Mouse (Mus musculus) regulatory T cell (primary cell): Measurements from ENCODE around the gene Nup93.

Experiments used
- in situ Hi-C: fragments of 300-600 bp; cut with MboI, MseI; formaldehyde crosslinking; loops from one replicate; pipeline ENCODE4 v1.15.1; 2025; ENCODE audit warnings: high pct_unique_total_duplicates

Nup93 gene

DNA sequence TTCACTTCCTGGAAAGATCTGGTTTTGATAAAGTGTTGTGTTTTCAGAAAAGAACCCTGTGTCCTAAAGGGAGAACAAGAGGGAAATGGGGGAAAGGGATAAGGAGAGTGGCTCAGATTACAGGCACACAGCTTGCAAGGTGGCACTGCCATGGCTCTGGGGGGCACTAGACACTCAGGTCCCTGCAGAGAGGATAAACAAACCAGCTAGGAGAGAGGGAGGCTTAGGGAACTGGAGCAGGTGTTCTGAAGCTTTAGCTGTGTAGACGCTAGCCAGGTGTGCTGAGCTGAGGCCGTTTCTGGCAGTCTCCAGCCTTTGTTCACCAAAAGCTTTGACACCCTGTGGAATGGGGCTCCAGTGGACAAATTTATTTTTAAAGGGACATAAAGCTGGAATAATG, 99.7 kb downstream of the Nup93 start:
- in situ Hi-C loops = no loop called here

DNA sequence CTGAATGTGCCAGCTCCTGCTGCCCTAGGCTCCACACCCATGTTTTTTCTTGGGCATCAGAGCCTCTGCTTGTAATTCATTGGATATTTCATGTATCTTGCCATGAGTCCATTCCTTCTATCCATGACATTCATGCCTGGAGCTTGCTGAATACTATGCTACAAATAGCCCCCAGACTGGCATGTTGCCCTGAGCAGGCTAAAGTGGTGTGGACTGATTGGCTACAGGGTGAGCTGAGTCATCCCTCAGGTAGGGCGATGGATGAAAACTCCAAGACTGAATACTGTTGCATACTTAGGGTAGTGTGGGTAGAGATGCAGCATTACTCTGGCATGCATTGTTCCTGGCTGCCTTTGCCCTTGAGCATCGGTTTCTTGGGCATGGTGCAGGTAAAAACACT, 102.9 kb downstream of the Nup93 start:
- in situ Hi-C loops = no loop called here

DNA sequence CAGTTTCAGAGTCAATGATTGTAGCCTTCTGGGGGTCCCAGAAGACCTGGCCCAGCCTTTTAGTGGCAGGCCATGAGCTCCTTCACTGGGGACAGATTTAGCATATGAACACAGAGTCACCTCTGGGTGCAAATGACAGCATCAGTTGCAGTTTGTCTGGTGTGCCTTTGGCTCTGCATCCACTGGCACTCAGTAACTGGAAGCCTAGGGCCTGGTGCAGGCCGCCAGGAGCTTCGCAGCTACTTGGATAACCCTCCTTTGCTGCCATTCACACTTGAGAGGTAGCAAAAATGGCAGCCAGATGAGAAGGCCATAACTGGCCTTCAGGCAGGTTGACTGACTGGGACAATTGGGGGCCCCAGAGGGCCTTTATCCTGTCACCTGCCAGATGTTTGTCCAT, 103.3 kb downstream of the Nup93 start:
- in situ Hi-C loops = no loop called here

DNA sequence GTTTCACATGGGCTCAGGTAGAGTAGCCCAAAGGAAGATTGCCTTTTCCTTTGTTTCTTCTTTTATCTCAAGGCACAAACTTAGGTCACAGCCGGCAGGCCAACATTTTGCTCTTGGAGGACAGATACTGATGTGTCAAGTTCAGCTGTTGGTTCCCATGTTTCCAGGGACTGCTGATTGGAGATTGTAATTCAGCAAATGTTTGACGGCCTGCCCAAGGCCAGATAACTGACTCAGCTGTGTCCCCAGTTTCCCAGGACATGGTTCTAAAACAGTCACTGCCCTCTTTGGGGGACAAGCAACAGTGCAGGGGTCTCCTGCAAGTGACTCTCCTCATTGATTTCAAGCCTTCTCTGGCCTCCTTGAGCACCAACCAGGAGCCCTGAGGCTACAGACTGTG, 105.7 kb downstream of the Nup93 start:
- in situ Hi-C loops = no loop called here

DNA sequence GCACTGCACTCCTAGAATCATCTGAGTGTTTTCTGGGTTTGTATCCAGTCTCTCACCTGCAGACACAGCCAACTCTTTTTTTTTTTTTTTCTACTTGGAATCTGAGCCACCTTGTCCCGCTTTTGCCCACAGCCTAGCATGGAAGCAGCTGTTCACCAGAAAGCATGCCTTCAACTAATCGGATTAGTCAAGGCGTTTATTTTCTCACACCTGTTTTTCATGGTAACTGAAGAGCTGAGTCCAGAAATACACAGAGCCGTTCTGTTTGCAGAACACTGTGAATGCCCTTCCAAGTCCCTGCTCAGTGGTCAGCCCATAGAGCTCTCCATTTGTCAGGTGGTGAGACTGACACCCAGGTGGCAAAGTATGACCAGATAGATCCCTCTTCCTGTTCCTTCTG, 107.7 kb downstream of the Nup93 start:
- in situ Hi-C loops = no loop called here

DNA sequence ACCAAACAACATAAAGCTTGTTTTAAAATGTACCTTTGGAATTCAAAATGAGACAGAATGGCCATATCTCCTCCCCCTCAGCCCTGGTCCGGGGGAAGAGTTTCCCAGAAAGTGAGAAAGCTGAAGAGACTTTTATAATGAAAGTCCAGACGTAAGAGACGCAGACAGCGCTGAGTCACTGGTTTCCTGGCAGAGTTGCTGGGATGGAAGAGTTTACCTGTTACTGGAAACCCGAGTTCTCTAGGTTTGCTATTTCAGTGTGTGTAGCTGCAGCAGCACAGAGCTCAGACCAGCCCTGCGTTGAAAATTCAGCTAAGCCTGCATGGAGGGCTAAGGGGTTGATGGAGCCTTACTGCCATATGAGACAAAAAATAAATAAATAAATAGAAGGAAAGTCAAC, 108.7 kb downstream of the Nup93 start:
- in situ Hi-C loops = no loop called here

DNA sequence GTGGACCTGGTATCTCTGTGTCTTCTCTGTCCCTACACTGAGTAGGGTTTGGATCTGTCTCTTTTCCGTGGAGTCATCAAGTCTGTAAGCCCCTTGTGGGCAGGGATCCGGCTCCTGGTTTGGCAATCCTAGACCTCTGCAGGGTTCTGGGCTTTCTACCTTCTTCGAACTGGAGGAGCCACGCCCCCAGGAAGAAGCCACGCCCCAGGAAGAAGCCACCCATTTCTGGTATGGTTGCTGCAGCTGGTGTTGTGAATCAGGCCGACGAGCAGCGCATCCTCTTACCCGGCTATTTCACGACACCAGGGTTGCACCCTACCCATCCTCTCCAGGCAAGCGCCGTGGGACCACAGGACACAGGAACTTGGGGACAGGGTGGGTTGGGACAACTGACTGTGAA, 109.7 kb downstream of the Nup93 start:
- in situ Hi-C loops = no loop called here

DNA sequence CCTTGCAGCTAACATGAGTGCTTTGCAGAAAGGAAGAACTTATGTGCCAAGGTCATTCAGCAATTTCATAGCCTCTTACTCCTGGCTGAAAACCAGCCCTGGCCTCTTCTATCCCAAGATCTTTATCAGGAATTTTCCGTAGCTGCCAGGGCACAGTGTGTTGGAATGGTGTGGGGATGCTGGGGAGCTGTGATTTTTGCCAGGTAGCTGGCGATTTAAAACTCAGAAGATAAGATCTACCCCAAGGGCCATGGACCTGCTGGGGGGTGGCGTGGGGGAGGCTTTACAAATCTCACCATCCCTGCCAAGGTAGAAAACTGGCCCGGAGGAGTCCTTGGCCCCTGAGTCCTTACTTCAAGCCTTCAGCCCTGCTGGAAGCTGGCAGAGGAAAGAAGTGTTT, 111.7 kb downstream of the Nup93 start:
- in situ Hi-C loops = no loop called here

DNA sequence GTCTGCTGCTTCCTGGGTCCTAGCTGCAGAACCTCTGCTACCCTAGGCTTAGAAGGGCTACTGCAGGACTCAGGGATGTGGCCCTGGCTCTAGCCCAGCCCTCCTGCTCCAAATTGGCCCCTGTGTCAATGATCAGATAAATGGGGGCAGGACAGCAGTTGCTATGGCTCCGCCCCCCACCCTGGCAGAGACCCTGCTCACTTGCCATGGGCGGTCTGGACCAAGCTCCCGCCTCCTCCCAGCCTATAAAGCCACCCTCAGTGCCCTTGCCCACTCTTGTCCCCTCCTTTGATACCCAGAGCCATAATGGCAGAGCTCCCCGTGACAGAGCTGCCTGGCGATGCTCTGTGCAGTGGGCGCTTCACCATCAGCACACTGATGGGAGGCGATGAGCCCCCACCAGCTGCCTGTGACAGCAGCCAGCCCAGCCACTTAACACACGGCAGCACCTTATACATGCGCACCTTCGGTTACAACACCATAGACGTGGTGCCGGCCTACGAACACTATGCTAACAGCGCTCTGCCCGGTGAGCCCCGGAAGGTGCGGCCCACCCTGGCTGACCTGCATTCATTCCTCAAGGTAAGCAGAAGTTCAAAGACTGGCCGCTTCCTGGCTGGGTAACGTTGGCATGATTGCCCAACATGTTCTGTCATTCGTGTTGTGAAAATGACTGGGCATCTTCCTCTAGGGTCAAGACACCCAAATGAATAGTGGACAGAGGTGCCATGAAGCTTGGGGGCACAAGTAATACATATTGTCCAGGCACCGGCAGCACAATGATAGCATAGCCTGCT, 114.8 kb downstream of the Nup93 start, which contains the start of gene Slc12a3:
Gene Slc12a3 (plus strand): TSS at position 270 of the 797 bp plus-strand sequence.
- in situ Hi-C loops = no loop called here

DNA sequence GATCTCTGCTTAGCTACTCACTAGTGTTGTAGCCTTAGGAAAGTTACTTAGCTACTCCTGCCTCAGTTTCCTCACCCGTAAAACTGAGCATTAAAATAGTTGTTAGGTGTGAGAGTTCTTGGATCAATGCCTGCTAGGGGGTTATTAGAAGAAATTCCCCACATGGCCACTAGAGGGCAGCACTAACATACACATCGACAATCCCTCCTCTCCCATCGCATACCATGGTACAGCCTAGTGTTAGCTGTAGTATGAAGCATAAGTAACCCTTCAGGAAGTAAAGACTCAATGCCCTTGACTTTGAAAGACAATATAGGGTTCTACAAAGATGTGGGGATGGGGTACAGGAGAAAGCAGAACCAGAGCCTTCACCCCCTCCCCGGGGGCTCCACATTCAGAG, 116.4 kb downstream of the Nup93 start:
- in situ Hi-C loops = loop anchor here (5.0 kb wide), 1 partner anchor 147 kb away; no protein-coding TSS in a partner anchor

DNA sequence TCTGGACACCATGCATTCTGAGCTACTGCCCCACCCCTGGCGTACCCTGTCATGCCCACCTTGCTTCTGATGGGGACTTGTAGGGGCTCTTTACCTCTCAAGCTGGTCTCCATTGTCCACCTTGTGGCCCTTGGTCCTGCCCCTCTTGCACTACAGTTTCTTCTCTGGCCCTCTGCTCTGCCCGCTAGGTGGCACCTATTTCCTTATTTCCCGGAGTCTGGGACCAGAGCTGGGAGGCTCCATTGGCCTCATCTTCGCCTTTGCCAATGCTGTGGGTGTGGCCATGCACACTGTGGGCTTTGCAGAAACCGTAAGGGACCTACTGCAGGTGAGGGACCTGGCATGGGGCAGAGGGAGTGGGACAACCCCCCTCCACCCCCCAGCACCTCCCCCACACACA, 119.0 kb downstream of the Nup93 start:
- in situ Hi-C loops = loop anchor here (5.0 kb wide), 1 partner anchor 144 kb away; no protein-coding TSS in a partner anchor

DNA sequence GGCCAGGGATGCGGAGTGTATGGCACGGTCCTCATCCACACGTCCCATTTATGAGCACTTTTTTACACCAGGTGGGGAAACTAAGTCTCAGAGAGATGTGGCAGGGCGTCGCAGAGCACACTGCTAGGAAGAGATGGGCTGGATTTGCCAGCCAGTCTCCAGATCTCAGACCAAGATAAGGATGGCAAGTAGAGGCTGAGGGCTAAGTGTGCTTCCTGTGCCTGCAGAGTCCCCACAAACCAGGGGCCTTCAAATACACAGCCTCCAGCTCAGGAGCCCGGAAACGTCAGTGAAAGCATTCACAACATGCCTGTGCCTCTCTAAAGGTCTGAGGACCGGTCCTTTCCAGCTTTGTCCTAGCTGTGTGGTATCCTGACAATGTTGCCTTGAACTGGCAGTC, 123.2 kb downstream of the Nup93 start:
- in situ Hi-C loops = no loop called here

DNA sequence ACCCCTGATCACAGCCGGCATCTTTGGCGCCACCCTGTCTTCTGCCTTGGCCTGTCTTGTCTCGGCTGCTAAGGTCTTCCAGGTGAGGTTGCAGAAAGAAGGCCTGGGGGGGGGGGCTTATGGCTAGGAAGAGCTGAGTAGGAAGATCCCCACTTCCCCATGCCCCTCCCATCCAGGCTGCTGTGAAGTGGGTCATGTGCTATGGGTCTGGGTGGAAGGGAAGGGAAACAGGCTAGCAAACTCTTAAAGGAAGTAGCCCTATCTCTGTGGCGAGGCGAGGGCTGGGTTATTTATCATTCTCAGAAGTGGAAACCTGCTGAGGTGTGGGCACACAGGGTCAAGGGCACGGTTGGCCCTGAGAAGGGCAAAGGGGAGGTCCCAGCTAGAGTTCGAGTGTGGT, 126.4 kb downstream of the Nup93 start:
- in situ Hi-C loops = loop anchor here (5.0 kb wide), 1 partner anchor 62 kb away; no protein-coding TSS in a partner anchor

DNA sequence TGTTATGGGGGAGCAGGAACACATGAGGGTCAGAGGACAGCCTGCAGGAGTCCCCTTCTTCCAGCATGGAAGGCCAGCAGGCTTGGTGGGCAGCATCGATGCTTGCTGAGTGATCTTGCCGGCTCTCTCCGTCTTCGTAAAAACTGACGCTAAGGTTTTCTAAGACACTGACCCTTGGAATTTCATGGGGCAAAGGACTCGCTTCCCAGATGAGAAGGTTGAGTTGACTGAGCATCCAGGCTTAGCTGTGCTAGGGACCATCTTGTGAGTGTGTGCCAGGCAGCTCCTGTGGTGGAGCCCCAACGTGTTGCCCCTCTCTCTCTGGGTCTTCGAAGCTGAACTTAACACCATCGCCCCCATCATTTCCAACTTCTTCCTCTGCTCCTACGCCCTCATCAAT, 128.3 kb downstream of the Nup93 start:
- in situ Hi-C loops = loop anchor here (5.0 kb wide), 1 partner anchor 60 kb away; no protein-coding TSS in a partner anchor

DNA sequence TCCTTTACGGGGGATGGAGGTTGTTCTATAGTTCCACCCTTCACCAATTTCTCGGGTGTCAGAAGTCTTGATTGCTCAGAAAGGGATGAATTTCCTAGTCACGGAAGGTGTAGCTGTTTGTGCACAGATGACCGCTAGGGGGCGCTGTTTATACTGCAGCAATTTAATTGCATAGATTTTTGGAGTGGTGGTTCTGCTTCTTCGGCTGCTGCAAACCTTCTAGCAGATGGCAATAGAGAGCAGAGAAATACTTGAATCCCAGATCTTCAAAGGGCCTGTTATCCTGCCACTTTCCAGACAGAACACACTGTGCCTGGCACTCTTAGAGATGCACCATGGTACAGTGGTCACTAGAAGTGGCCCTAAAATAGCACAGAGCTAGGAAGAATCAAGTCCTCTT, 128.9 kb downstream of the Nup93 start:
- in situ Hi-C loops = loop anchor here (5.0 kb wide), 1 partner anchor 59 kb away; no protein-coding TSS in a partner anchor

DNA sequence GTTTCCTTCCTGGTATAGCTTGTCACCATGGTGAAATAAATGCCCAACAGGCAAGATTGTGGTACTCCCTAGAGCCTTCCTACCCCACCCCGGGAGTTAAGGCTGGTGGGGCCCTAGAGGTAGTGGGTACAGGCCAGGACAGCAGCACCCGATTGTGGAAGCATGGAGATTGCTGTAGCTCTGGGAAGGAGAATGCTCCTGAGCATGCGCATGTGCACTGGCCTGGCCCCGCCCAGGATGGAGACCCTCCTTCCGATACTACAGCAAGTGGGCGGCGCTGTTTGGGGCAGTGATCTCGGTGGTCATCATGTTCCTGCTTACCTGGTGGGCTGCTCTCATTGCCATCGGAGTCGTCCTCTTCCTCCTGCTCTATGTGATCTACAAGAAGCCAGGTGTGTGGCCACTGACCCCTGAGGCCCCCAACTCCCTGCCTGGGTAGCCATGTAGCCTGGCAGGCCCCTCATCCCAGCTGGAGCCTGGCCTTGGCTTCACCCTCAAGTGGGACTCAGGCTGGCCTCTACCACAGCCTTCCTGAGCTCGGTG, 129.5 kb downstream of the Nup93 start:
- in situ Hi-C loops = loop anchor here (5.0 kb wide), 1 partner anchor 58 kb away; no protein-coding TSS in a partner anchor

DNA sequence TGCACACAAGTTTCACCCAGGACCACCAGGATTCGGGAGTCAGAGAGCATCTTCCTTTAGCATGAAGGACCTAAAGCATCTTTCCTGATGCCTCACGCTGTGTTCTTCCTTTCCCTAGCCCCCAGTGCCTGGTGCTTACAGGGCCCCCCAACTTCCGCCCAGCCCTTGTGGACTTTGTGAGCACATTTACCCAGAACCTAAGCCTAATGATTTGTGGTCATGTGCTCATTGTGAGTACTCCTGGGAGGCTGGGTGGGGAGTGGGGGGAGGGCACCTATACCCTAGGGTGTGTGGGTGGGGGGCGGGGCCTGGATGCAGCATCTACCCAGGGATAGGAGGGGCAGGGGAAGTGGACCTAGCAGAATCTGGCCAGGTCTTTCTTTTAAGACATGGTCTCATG, 131.3 kb downstream of the Nup93 start:
- in situ Hi-C loops = loop anchor here (5.0 kb wide), 1 partner anchor 147 kb away; no protein-coding TSS in a partner anchor

DNA sequence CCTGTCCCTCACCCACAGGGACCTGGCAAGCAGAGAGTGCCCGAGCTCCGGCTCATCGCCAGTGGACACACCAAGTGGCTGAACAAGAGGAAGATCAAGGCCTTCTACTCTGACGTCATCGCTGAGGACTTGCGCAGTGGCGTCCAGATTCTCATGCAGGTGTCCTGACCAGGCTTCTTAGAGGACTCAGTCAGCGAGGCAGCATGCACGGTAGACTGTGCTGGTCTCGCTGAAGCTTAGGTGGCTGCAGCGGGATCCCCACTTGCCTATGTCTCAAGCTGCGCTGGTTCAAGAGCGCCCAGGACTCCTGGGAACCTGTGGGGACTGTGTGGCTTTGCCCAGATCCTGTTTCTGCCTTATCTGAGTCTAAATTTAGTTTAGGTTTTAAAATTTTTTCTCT, 131.9 kb downstream of the Nup93 start:
- in situ Hi-C loops = loop anchor here (5.0 kb wide), 1 partner anchor 146 kb away; no protein-coding TSS in a partner anchor

DNA sequence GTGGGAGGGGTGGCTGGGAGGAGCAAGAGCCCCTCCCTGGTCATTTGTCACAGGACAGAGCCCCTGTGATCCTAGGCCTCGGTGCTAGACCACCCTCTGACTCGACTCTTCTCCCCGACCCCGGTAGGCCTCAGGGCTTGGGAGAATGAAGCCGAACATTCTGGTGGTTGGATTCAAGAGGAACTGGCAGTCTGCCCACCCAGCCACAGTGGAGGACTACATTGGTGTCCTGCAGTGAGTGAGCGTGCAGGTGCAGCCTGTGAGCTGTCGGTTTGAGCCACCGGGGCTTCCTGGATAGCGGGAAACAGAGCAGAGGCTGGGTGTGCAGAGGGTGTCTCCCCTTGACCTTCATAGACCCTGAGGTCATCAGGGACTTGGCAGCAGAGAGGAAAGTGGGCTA, 134.1 kb downstream of the Nup93 start:
- in situ Hi-C loops = loop anchor here (5.0 kb wide), 1 partner anchor 144 kb away; no protein-coding TSS in a partner anchor

DNA sequence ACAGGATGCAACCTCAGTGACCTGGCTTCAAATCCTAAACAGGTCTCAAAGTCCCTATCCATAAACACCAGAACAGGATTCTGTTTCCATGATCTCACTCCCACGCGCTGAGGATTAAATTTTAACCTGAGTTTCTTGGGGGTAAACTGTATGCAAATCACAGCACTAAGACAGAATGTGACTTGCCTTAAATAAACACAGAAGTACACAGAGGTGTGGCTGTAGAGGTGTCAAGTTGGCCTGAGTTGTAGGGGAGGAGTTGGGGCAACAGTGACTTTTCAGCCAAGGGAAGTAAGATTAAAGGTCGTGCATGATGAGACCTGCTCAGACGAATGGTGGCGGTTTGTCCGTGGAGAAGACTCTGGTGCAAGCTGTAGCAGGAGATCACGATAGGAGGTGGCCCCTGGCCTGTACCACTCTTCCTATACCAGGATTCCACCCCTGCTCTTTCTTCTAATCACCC, 139.7 kb downstream of the Nup93 start:
- in situ Hi-C loops = no loop called here

DNA sequence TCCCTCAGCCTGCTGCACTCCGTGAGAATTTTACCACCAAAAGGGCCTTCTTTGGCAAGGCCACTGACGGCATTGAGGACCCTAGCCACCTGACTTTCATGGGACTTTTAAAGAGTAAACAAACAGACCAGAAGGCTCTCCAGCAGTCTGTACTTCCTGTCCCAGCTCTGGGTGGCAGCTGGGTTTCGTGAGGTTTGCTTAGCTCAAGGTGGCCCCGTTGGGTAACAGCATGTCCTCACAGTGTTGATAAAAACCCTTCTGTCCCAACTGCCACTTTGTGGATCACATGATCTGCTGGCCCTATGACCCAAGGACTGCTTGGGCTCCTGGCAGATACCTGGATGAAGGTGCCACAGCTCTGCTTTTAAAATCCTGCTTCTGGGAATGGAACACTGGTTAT, 140.2 kb downstream of the Nup93 start:
- in situ Hi-C loops = no loop called here

DNA sequence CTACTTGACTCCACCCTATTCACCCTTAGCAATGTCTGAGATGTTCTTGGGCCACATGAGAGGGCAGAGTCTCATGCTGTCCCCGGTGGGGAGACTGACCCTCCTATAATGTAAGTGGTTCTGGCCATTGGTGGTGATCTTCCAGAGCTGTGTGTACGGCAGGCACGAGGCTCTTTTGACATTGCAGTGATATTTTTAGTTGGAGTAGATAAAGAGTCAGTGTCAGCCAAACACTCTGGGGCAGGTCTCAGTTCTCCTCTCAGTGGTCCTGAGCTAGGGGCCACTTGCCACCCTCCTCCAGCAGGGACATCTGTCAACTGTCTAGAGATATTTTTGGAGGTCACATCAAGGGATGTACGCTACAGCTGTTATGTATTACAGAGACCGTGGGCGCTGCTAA, 142.9 kb downstream of the Nup93 start:
- in situ Hi-C loops = no loop called here

DNA sequence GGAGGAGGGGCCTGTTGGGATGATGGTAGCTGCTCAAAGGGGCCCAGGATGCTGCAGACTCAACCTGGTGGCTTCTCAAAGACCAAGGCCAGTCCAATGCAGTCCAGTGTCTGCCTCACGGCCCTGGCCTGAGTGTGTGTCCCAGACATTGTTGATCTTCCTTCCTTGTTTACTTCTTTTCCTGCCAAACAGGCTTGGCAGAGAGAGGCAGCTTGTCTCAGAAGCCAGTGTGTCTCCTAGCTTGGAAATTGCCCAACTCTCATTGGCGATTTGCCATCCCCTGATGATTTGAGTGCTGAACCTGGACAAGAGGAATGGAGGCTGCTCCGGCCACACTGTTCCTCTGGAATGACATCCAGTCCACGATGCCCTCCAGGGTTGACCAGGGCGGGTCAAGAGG, 144.2 kb downstream of the Nup93 start:
- in situ Hi-C loops = no loop called here
